Mouse (Mus musculus): ENCODE results near the gene Gm13128. TPM values are rescaled to one million over a fixed set of nuclear protein-coding genes. Genes with fewer than 3 reads are reported as not detected.
"Not testable (repeated sequence)": the region's sequence is repeated elsewhere in the genome, so short reads cannot be mapped to it uniquely, and the experiment has no call there.

Gene Gm13128
- not detected in 2 replicates for polyA plus RNA-seq (2012; rRNA removed)

DNA sequence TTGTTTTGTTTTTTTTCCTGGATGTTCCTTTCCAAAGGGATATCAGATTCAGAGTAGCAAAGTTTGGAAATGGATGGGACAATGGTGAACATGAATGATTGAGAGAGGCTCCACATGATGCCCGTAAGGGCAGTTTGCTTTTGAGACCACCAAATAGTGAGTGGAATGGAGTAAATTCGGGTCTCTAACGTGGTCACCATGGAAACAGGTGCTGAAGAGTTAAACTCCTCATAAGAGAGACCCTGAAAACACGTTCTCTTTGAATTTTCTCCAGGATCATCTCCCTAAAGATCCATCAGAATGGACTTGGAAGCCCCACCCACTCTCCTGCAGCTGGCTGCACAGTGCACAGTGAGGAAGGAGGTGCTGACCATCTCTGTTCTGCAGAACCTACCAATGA, at the start of gene Gm13128:
TSS of gene Gm13128 (plus strand) at position 301 of the 400 bp plus-strand sequence.
- 55% methylated on average over 4 of the region's 4 CpGs for WGBS
- H3K27ac ChIP-seq (ENCODE audit: insufficient read depth, low read depth, low read length); DNase-seq; H3K36me3 ChIP-seq (ENCODE audit: control insufficient read depth, insufficient read depth, low read length); H3K4me1 ChIP-seq (ENCODE audit: control insufficient read depth, insufficient read depth, low read length); H3K4me3 ChIP-seq (ENCODE audit: insufficient read depth, low read depth, low read length); H3K27me3 ChIP-seq (replicated peaks; ENCODE audit: control insufficient read depth, insufficient read depth, low read length): not testable (repeated sequence)

DNA sequence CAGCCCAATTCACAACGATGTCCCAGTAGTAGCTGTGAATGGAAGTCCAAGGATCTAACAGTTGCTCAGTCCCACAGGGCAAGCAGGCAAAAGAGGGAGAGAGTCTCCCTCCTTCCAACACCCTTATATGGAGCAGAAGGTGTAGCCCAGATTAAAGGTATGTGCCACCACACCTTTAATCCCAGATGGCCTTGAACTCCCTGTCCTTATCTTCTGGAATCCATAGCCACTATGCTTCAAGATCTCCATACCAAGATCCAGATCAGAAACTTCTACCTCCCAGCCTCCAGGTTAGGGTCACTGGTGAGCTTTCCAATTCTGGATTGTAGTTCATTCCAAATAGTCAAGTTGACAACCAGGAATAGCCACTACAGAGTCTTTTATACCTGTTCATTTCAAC, 49.7 kb upstream of the Gm13128 start, which contains the start of gene Pramel5:
TSS of gene Pramel5 (minus strand) at position 101 of the 400 bp plus-strand sequence.
- 58% methylated on average over 1 of the region's 1 CpGs for WGBS
- not testable (repeated sequence) for H3K4me3 ChIP-seq (ENCODE audit: insufficient read depth, low read depth, low read length); DNase-seq; H3K27ac ChIP-seq (ENCODE audit: insufficient read depth, low read depth, low read length); H3K27me3 ChIP-seq (replicated peaks; ENCODE audit: control insufficient read depth, insufficient read depth, low read length); H3K4me1 ChIP-seq (ENCODE audit: control insufficient read depth, insufficient read depth, low read length); H3K36me3 ChIP-seq (ENCODE audit: control insufficient read depth, insufficient read depth, low read length)

DNA sequence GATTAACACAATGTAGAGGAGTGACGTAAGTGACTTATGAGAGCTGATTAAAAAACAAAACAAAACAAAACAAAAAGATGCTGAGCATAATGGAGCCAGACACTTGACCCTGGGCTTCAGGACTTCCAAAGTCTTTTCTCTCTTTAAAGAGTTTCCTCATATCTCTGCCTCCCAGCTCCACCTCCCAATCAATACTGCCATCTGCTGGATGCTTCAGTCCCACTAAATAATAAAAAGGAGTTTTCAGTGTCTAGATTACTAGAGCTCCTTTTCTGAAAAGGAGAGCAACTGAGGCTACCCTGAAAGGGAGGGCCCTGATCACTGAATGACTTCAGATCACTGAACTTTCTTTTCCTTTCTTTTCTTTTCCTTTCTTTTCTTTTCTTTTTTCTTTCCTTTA, 30.6 kb upstream of the Gm13128 start:
- H3K27ac ChIP-seq (ENCODE audit: insufficient read depth, low read depth, low read length); H3K27me3 ChIP-seq (replicated peaks; ENCODE audit: control insufficient read depth, insufficient read depth, low read length); H3K4me1 ChIP-seq (ENCODE audit: control insufficient read depth, insufficient read depth, low read length); H3K4me3 ChIP-seq (ENCODE audit: insufficient read depth, low read depth, low read length); H3K36me3 ChIP-seq (ENCODE audit: control insufficient read depth, insufficient read depth, low read length): not testable (repeated sequence)
- DNase-seq = peak; percentile 7
- 43% methylated on average over 1 of the region's 1 CpGs for WGBS

DNA sequence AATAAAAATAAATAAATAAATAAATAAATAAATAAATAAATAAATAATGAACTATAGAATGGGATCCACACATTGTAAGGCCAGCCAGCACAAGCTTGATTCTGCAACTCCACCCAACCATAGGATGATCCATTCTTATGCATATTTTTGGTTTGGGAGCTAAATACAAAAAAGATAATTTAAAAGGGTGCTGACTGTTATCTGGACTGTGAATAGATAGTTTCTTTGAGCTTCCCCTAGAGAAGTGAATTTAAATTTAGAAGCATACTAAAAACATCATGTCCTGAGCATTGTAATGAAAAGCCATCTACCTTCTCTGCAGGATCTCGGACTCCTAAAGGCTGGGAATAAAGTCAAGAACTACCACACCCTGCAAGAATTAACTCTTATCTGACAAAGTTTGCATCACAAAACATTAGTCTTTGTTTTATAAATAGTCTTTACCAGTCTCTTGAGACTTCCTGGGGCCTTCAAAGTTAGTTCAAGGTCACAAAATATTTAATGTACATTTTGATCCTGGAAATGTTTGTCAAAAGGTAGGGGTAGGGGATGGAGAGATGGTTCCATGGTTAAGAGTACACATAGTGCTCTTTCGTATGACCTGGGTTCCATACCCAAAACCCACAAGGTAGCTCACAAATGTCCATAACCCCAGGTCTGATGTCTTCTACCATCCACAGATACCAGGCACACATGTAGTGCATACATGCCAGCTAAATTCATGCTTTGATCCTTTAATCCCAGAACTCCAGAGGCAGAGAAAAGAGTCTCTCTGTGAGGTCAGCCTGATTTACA, 17.2 kb upstream of the Gm13128 start:
- not testable (repeated sequence) for DNase-seq; H3K4me1 ChIP-seq (ENCODE audit: control insufficient read depth, insufficient read depth, low read length); H3K27ac ChIP-seq (ENCODE audit: insufficient read depth, low read depth, low read length); H3K27me3 ChIP-seq (replicated peaks; ENCODE audit: control insufficient read depth, insufficient read depth, low read length); H3K4me3 ChIP-seq (ENCODE audit: insufficient read depth, low read depth, low read length); H3K36me3 ChIP-seq (ENCODE audit: control insufficient read depth, insufficient read depth, low read length)
- WGBS = 71% methylated on average over 2 of the region's 2 CpGs

DNA sequence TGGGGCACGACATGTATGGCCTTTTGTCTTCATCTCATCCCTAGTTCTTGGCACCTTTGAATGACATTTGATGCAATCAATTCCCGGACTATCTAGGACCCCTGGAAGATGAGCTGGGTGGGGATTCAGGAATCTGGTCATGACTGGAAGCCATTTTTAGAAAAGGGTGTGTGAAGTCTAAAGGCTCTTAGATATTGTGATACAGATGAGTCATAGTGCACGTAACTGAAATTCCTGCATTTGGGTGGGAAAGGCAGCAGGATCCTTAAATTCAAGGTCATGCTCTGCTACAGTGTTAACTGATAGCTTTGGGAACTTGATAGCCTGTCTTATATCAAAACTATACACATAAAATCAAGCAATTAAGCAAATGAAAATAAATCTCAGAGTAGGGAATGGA, 5.8 kb downstream of the Gm13128 start:
- not testable (repeated sequence) for H3K36me3 ChIP-seq (ENCODE audit: control insufficient read depth, insufficient read depth, low read length); H3K4me1 ChIP-seq (ENCODE audit: control insufficient read depth, insufficient read depth, low read length)
- WGBS = 75% methylated on average over 3 of the region's 3 CpGs

DNA sequence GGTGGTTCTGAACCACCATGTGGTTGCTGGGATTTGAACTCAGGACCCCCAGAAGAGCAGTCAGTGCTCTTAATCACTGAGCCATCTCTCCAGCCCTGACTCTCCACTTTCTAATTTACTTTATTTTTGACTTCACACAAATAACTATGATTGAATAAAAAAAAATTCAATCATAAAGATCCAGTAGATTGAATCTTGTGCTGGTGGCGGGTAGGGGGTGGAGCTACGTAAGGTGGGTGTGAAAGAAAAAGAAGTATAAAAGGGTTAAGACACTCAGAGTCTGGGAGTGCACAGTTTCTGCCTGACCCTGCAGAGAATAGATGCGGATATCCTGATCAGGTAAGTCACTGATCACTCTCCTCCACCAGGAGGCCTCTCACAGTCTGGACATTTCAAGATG, 27.6 kb downstream of the Gm13128 start, which contains the start of gene Gm13119:
TSS of gene Gm13119 (plus strand) at position 301 of the 400 bp plus-strand sequence.
- H3K4me1 ChIP-seq (ENCODE audit: control insufficient read depth, insufficient read depth, low read length); H3K36me3 ChIP-seq (ENCODE audit: control insufficient read depth, insufficient read depth, low read length); H3K4me3 ChIP-seq (ENCODE audit: insufficient read depth, low read depth, low read length); DNase-seq; H3K27me3 ChIP-seq (replicated peaks; ENCODE audit: control insufficient read depth, insufficient read depth, low read length); H3K27ac ChIP-seq (ENCODE audit: insufficient read depth, low read depth, low read length): not testable (repeated sequence)
- WGBS = 93% methylated on average over 3 of the region's 3 CpGs

More for the DNA sequence above, 5.8 kb downstream of the Gm13128 start:
- not testable (repeated sequence) for H3K27me3 ChIP-seq (replicated peaks; ENCODE audit: control insufficient read depth, insufficient read depth, low read length); H3K27ac ChIP-seq (ENCODE audit: insufficient read depth, low read depth, low read length); DNase-seq; H3K4me3 ChIP-seq (ENCODE audit: insufficient read depth, low read depth, low read length)

DNA sequence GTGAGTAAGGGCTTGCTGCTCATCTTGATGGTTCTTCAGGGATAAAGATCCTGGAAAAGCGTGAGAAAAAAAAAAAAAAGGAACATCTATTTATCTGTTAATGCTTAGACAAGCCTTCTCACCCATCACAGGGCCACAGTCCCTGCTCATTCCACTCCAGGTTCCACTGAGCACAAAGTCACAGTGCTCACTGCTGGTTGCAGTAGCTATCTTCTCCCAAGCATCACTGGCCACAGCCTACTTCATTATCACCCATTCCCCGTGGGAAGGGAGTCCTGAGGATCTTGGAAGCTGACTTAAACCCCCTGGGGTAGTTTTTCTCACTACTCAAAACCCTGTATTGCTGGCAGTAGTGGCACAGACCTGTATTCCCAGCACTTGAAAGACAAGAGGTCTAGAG, 47.9 kb downstream of the Gm13128 start, which contains the start of gene Pramef20:
TSS of gene Pramef20 (minus strand) at position 23 of the 400 bp plus-strand sequence.
- Histone ChIP-seq H3K4me3 (ENCODE audit: insufficient read depth, low read depth, low read length) (no peak within 1 kb of the TSS), H3K27ac (ENCODE audit: insufficient read depth, low read depth, low read length) (no peak within 1 kb of the TSS), H3K27me3 (replicated peaks; ENCODE audit: control insufficient read depth, insufficient read depth, low read length) (no peaks in the 10 kb centered on the region), H3K4me1 (ENCODE audit: control insufficient read depth, insufficient read depth, low read length) (no peaks in the 10 kb centered on the region), H3K36me3 (ENCODE audit: control insufficient read depth, insufficient read depth, low read length) (no peaks in the 10 kb centered on the region)
- no peak for DNase-seq
- TF ChIP-seq CTCF (conservative IDR thresholded peaks at IDR 0.05; ENCODE audit: insufficient read depth, insufficient read length, low read depth, low read length) (no peak), POLR2A (IDR thresholded peaks at IDR 0.05; ENCODE audit: low read depth, low read length) (no peak)
- 39% methylated on average over 2 of the region's 2 CpGs for WGBS

Other genes with a start within 250 kb of the Gm13128 start
- not detected in 2 replicates for gene Gm13102, start 223.8 kb upstream of the Gm13128 start, polyA plus RNA-seq (2012; rRNA removed)
- gene Oog3, start 167.6 kb upstream of the Gm13128 start, polyA plus RNA-seq (2012; rRNA removed) = not detected in 2 replicates
- not detected in 2 replicates for gene Oog2, start 139.5 kb upstream of the Gm13128 start, polyA plus RNA-seq (2012; rRNA removed)
- not detected in 2 replicates for gene C87977, start 116.9 kb upstream of the Gm13128 start, polyA plus RNA-seq (2012; rRNA removed)
- not detected in 2 replicates for gene Pramel5, start 49.8 kb upstream of the Gm13128 start, polyA plus RNA-seq (2012; rRNA removed)
- gene Gm13119, start 27.7 kb downstream of the Gm13128 start, polyA plus RNA-seq (2012; rRNA removed) = not detected in 2 replicates
- not detected in 2 replicates for gene Pramef20, start 47.7 kb downstream of the Gm13128 start, polyA plus RNA-seq (2012; rRNA removed)
- 0.22 and 0.23 TPM in 2 replicates for gene Pramef12, start 78.2 kb downstream of the Gm13128 start, polyA plus RNA-seq (2012; rRNA removed)
- not detected in 2 replicates for gene 1700012P22Rik, start 108.5 kb downstream of the Gm13128 start, polyA plus RNA-seq (2012; rRNA removed)
- not detected in 2 replicates for gene Gm9944, start 123.1 kb downstream of the Gm13128 start, polyA plus RNA-seq (2012; rRNA removed)
- not detected in 2 replicates for gene Aadacl3, start 133.5 kb downstream of the Gm13128 start, polyA plus RNA-seq (2012; rRNA removed)
- gene 9430007A20Rik, start 189.6 kb downstream of the Gm13128 start, polyA plus RNA-seq (2012; rRNA removed) = not detected in 2 replicates
- gene Gm13124, start 234.9 kb downstream of the Gm13128 start, polyA plus RNA-seq (2012; rRNA removed) = not detected in 2 replicates